Mouse (Mus musculus) MEL (cell line): ENCODE measurements around the gene Esp1.
"Not testable (repeated sequence)": the region's sequence is repeated elsewhere in the genome, so short reads cannot be mapped to it uniquely, and the experiment has no call there.

Source experiments
- CTCF ChIP-seq, 3 experiments: IDR thresholded peaks in 2 of 3; conservative IDR thresholded peaks in 1 of 3; 2 replicates each; pipeline ENCODE4 v1.5.1; 2011 to 2012; ENCODE audit warnings: low read length in 3 of 3, low read depth in 2 of 3, mild to moderate bottlenecking in 2 of 3, improper control_type of control experiment in 1 of 3, inconsistent platforms in 1 of 3, mixed read lengths in 1 of 3, moderate library complexity in 1 of 3; ENCODE audit not compliant: control insufficient read depth in 1 of 3, insufficient read depth in 1 of 3, poor library complexity in 1 of 3, severe bottlenecking in 1 of 3
- EP300 ChIP-seq, 2 experiments: IDR thresholded peaks; 2 replicates each; pipeline ENCODE4 v1.6.1; 2011; ENCODE audit warnings: improper control_type of control experiment in 2 of 2, low read length in 2 of 2, low read depth in 1 of 2, mild to moderate bottlenecking in 1 of 2
- GABPA ChIP-seq: IDR thresholded peaks from 2 replicates; pipeline ENCODE4 v1.6.1; 2012; ENCODE audit warnings: low read depth, mild to moderate bottlenecking, inconsistent platforms, low read length, improper control_type of control experiment, moderate library complexity
- GATA1 ChIP-seq: IDR thresholded peaks from 2 replicates; pipeline ENCODE4 v1.6.1; 2011; ENCODE audit warnings: low read depth, low read length, improper control_type of control experiment
- MAX ChIP-seq: IDR thresholded peaks from 2 replicates; pipeline ENCODE4 v1.6.1; 2011; ENCODE audit warnings: low read length, improper control_type of control experiment
- MEF2A ChIP-seq: IDR thresholded peaks from 2 replicates; pipeline ENCODE4 v1.6.1; 2014; ENCODE audit warnings: low read depth, mild to moderate bottlenecking, inconsistent platforms, low read length, improper control_type of control experiment; ENCODE audit not compliant: poor library complexity, insufficient replicate concordance, severe bottlenecking; ENCODE audit errors: extremely low read depth
- POLR2AphosphoS2 ChIP-seq: IDR thresholded peaks from 2 replicates; pipeline ENCODE4 v1.6.1; 2011; ENCODE audit warnings: low read length, improper control_type of control experiment
- ZKSCAN1 ChIP-seq: IDR thresholded peaks from 2 replicates; pipeline ENCODE4 v1.6.1; 2012; ENCODE audit warnings: low read depth, mild to moderate bottlenecking, inconsistent platforms, low read length, improper control_type of control experiment, moderate library complexity

DNA sequence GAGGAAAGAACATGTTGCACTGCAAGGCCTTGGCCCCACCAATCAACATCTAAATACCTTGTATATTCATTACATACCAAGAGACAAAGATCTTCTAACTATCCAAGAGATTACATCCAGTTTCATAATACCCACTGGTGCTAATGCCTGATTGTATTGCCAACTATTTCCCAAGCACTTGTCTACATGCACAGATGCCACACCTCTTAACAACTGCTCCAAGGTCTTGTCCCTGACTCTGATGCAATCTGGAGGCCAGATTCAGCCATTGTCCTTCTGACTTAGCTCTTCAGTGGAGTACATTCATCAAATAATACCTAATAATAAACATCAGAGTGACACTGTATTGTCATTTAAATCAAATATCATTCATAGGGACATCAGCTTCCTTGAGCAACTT is 9.9 kb upstream of the Esp1 start:
- TF ChIP-seq POLR2AphosphoS2; GABPA; CTCF (IDR thresholded peaks at IDR 0.05 in 2 of 3, conservative IDR thresholded peaks at IDR 0.05 in 1 of 3; ENCODE audit: control insufficient read depth in 1 of 3, insufficient read depth in 1 of 3, low read depth in 2 of 3, low read length in 3 of 3, poor library complexity in 1 of 3, severe bottlenecking in 1 of 3); MEF2A; GATA1; MAX; EP300 (IDR thresholded peaks at IDR 0.05; ENCODE audit: low read depth in 1 of 2, low read length in 2 of 2); ZKSCAN1: not testable (repeated sequence)
